Mouse (Mus musculus) ES-E14 (cell line): ENCODE measurements around the gene Gm38392.

Experiments
- CHD2 ChIP-seq: IDR thresholded peaks from 2 replicates; pipeline ENCODE4 v1.6.1; 2014; ENCODE audit warnings: mild to moderate bottlenecking, low read depth, low read length, inconsistent platforms
- HCFC1 ChIP-seq: IDR thresholded peaks from 2 replicates; pipeline ENCODE4 v1.6.1; 2012; ENCODE audit warnings: low read length, inconsistent platforms, borderline replicate concordance; ENCODE audit not compliant: insufficient read depth
- MAFK ChIP-seq: IDR thresholded peaks from 2 replicates; pipeline ENCODE4 v1.6.1; 2014; ENCODE audit warnings: mild to moderate bottlenecking, low read depth, low read length, inconsistent platforms; ENCODE audit not compliant: insufficient read depth
- ZC3H11A ChIP-seq: IDR thresholded peaks from 2 replicates; pipeline ENCODE4 v1.6.1; 2012; ENCODE audit warnings: low read depth, mild to moderate bottlenecking, inconsistent platforms, low read length, borderline replicate concordance
- ZNF384 ChIP-seq: IDR thresholded peaks from 2 replicates; pipeline ENCODE4 v1.6.1; 2012; ENCODE audit warnings: low read depth, low read length, inconsistent platforms

GRCm38 (mm10) chr3:88220842-88221241 lies 66.2 kb downstream of the Gm38392 start:
- TF ChIP-seq ZC3H11A: no peak
- TF ChIP-seq CHD2: no peak
- TF ChIP-seq HCFC1: 0 out of 2 replicates have a peak, but pooled peaks have one; percentile 35
- TF ChIP-seq MAFK: no peak
- TF ChIP-seq ZNF384: no peak
